Mouse (Mus musculus) heart, postnatal 14 days (tissue): Measurements from ENCODE around the gene Dnase1l1. TPM values are rescaled to one million over a fixed set of nuclear protein-coding genes. Genes with fewer than 3 reads are reported as not detected.
A peak's percentile ranks its signal among the peaks of the same experiment; 100 is the strongest.

ENCODE experiments used
- DNase-seq, 2 experiments: peaks; one replicate each; pipeline ENCODE4 v3.0.0; 2021 to 2022
- intact Hi-C: fragments of 180-260 bp; cut with DNase I; formaldehyde crosslinking; loops from one replicate; pipeline ENCODE4 v1.15.1; 2025
- total RNA-seq, 2 experiments: library from RNA; stranded (reverse); gene quantifications; 2 replicates each; pipeline ENCODE4 v1.2.3; 2021

Gene Dnase1l1
- total RNA-seq, 2 experiments from 2014 or later = 13.2 to 13.3 TPM

DNA sequence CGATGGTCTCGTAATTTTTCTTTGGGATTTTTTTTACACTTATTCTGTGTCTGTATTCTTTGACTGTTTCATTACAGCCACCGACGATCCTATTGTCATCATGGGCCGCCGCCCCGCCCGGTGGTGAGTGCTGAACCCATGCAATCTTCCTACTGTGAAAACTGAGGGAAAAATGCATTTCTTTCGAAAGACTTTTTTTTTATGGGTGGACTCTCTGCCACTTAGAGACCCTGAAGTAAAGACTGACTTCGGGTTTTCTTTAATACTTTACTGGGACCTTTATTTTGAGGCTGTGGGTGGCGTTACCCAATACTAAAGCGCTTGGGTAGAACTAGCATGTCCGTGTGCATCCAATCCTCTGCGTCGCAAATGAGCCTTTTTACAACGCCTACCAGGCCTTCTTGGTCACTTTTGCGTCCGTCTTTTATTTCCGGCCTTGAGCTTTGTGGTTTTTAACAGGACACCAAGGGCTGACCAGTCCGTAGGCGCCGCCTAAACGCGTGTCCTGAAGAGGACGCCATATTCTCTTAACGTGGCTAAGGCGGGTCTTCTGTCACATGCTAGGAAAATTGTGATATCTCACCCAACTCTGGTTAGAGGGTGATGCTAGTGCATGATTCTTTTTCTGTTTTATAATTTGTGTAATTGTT is 11.1 kb downstream of the Dnase1l1 start:
- intact Hi-C loops = no loop called here
- DNase-seq = peak in 1 of 2 experiments; percentile 10

- intact Hi-C loops = no loop called here
- peak; percentile 85 to 88 for DNase-seq
Observed at GRCm38 (mm10) chrX:74270062-74270901, 11.9 kb downstream of the Dnase1l1 start, which contains the start of gene Rpl10. Gene Rpl10 (plus strand): TSS chrX:74270812.

DNA sequence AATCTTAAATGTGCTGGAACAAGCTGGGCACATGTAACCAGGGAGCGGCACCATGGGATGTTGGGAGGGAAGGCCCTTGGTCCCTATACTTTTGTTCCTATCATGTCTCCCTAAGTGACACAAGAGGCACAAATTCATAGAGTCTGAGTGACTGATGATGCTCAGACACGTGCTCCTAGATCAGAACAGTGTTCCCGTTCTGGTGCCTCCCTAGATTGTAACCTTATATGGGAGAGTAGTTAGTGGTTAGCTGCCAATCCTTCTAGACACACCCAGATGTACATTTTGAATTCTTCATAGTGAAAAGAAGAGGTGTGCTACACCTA is 12.4 kb downstream of the Dnase1l1 start:
- no peak for DNase-seq
- intact Hi-C loops = no loop called here

DNA sequence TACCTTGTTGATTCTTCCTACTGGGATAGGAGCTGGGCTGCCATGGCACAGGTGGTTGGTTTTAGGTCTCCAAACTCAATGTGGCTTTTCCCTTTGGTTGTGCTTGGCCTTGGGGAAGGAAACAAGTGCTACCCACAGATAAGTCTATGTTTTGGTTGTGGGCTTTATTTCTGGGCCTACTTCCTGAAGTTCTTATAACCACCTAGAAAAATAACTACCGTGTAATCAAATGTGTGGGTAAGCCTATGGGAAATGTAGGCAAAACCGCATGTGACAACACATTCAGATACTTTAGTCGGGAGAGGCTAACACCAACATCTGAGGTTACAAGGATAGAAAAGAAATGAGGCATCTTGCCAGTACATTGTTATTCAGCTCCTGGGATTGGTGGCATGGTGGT is 24.4 kb downstream of the Dnase1l1 start:
- DNase-seq = no peak
- intact Hi-C loops = no loop called here

GRCm38 (mm10) chrX:74254888-74255565 is 27.1 kb downstream of the Dnase1l1 start:
- intact Hi-C loops = no loop called here
- no peak for DNase-seq

GRCm38 (mm10) chrX:74254153-74254887 is 27.8 kb downstream of the Dnase1l1 start, which contains the start of gene Emd:
Gene Emd (plus strand): TSS chrX:74254687.
- intact Hi-C loops = no loop called here
- DNase-seq = peak; percentile 85 to 87

DNA sequence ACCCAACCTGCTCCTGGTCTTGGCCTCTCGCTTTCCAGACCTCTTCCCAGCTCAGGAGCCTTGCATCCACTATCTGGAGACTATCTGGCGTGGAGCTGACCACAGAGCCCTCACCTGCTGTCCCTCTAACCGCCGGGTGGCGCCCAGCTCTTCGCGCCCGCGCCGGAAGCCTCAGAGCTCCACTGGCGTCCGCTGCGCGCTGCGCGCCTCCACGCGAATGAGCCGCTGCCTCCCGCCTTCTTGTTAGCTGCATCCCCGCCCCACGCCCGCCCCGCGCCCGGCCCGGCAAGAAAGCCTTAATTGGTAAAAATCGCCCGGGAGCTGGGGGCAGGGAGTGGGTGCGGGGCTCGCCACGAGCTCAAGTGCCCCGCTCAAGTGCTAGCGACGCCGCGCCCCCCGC is 32.5 kb downstream of the Dnase1l1 start, which contains the start of gene Flna:
TSS of gene Flna (minus strand) at position 206 of the 400 bp plus-strand sequence.
- intact Hi-C loops = loop anchor here (5.0 kb wide), 3 partner anchors 103 to 143 kb away; partner anchors contain the start of genes Fam3a, Ikbkg and Lage3
- DNase-seq = peak; percentile 68 to 72

DNA sequence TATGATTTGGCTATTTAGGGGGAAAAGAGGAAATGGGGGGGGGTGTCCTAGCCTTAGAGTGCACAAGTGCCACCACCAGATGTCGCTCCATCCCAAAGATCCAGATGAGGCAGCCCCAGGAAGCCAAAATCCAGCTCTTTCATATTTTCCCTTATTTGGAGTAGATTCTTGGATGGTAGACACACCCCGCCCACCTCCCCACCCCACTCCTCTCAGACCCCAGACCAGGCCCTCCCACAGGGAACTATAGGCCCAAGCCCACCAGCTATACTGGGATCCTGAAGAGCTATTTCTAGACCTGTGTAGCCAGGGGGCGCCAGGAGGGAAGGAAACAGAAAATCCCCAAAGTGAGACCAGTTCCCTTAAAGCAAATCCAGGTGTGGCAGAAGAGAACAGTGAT is 33.5 kb downstream of the Dnase1l1 start:
- peak; percentile 70 to 76 for DNase-seq
- intact Hi-C loops = loop anchor here (1.0 to 5.0 kb wide), 4 partner anchors 104 to 165 kb away; partner anchors contain the start of genes Fam3a, Ikbkg and Lage3

DNA sequence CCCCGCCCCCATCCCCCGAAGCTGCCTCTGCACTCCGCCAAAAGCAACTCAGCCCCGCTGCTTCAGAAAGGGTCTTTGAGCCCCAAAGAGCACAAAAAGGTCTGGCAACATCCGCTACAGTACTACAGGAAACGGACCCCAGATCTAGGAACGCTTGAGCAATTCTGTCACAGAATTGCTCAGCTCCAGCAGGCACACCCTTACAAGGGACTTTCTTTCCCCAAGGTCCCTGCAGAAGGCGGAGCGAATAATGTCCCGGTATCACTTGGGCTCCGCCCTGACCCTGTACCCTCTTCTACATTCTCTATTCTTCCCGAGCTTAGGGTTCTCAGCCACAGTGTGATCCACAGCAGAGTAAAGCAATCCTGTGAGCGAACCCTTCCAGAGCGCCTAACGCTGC is 35.4 kb downstream of the Dnase1l1 start:
- DNase-seq = no peak
- intact Hi-C loops = loop anchor here (5.0 kb wide), 3 partner anchors 106 to 146 kb away; partner anchors contain the start of genes Fam3a, Ikbkg and Lage3

DNA sequence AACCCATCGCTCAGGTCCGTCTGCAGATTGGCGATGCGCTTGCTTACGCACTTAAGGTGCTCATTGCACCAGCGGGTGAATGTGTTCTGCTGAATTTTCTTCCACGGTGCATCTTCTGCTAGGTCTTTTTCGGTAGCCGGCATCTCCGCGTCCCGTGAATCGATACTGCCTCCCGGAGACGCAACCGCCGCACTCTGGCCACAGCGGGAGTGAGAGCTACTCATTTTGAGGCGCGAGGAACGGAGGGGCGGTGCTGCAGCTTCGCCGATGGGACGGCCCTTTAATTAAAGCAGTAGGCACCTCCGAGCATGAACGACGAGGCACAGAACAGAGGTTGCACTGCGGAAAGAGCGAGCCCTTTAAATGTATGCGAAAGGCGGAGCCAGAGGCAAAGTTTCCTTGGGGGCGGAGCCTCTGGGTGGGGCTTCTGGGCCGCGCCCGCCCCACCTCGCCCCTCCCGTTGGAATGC is 35.9 kb downstream of the Dnase1l1 start:
- peak; percentile 80 to 83 for DNase-seq
- intact Hi-C loops = loop anchor here (5.0 kb wide), 3 partner anchors 106 to 146 kb away; partner anchors contain the start of genes Fam3a, Ikbkg and Lage3

DNA sequence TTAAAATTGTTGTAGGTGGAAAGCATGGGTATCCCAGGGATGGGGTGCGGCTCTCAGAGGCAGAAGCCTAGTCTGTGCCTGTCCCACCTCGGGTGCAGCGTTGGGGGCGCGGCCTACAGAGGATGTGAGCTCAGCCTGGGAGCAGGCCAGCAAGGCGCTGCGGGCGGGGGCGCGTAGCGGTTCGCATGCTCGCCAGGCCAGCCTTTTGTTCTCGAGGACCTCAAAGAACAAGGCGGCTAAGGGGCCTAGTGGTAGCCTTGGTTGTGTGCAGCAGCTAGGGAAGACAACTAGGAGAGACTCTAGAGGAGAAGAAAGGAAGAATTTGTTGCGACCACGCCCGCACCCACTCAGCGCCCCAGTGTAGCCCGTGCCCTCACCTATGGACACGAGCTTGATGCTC is 36.5 kb downstream of the Dnase1l1 start:
- DNase-seq = peak; percentile 85 to 86
- intact Hi-C loops = loop anchor here (5.0 kb wide), 3 partner anchors 107 to 147 kb away; partner anchors contain the start of genes Fam3a, Ikbkg and Lage3

GRCm38 (mm10) chrX:74245107-74245506 is 37.0 kb downstream of the Dnase1l1 start:
- DNase-seq = no peak
- intact Hi-C loops = loop anchor here (5.0 kb wide), 3 partner anchors 107 to 147 kb away; partner anchors contain the start of genes Fam3a, Ikbkg and Lage3

- intact Hi-C loops = loop anchor here (5.0 kb wide), 4 partner anchors 108 to 222 kb away; partner anchors contain the start of genes Fam3a, Ikbkg, Irak1 and Lage3
- DNase-seq = peak; percentile 49 to 58
Observed at GRCm38 (mm10) chrX:74244614-74245083, 37.5 kb downstream of the Dnase1l1 start.

DNA sequence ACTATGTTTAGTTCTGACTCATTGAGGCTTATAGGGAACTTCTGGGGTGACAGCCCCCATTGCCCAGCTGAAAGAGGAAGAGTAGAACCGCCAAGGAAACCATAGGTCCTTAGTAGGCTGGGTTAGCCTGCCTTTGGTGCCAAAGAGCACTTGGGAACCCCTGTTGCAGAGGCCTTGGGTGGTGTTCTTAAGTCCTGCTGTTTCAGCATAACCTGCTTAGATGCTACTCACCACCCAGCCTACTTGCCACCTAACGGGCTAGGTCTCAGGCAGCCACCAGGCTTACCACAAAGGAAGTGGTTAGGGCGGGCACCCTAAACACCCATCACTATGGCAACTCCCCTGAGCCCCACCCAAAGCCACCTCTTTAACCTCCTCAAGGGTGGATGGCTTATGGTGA is 38.3 kb downstream of the Dnase1l1 start:
- intact Hi-C loops = loop anchor here (5.0 kb wide), 1 partner anchor 222 kb away; the partner anchor contains the start of gene Irak1
- peak in 1 of 2 experiments; percentile 6 for DNase-seq

DNA sequence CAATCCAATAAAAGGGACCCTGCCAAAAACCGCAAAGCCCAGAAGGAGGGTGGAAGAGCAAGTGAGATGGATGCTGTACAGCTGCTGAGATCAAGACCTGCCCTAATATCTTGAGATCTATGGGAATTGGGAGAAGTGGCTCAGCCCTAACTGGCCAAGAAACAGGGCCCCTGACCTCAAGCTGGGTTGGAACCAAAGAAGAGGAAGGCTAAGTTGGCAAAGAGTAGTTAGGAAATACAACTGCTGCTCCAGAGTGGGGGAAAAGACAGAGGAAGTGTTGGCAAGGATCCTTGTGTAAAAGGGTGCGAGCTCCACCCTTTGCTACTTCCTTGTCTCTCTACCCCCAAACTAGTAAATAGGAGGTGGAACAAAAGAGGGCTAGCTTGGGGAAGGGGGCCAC is 38.7 kb downstream of the Dnase1l1 start:
- intact Hi-C loops = loop anchor here (5.0 kb wide), 1 partner anchor 221 kb away; the partner anchor contains the start of gene Irak1
- no peak for DNase-seq

GRCm38 (mm10) chrX:74240332-74240731 is 41.8 kb downstream of the Dnase1l1 start:
- no peak for DNase-seq
- intact Hi-C loops = loop anchor here (5.0 kb wide), 1 partner anchor 218 kb away; the partner anchor contains the start of gene Irak1

- intact Hi-C loops = no loop called here
- no peak for DNase-seq
Observed at GRCm38 (mm10) chrX:74233196-74233595, 48.9 kb downstream of the Dnase1l1 start.

- DNase-seq = no peak
- intact Hi-C loops = no loop called here
Observed at GRCm38 (mm10) chrX:74230038-74230437, 52.1 kb downstream of the Dnase1l1 start.
